Mouse (Mus musculus): ENCODE data around the gene Mrpl20. TPM values are rescaled to one million over a fixed set of nuclear protein-coding genes. Genes with fewer than 3 reads are reported as not detected.
A peak's percentile ranks its signal among the peaks of the same experiment; 100 is the strongest.

Mrpl20 gene
- 126 and 163 TPM in 2 replicates for total RNA-seq (2021)
- long read RNA-seq, transcript Mrpl20-201 (4 exons, 764 nt) = major isoform, 76 of 83 reads
- long read RNA-seq, partial matches to known transcripts = 4 of 83 reads
- long read RNA-seq, other reads (novel, unspliced or antisense) = 2 of 83 reads

- DNase-seq = no peak
Observed at GRCm38 (mm10) chr4:155802741-155803339, at the start of gene Mrpl20. TSS of gene Mrpl20 (plus strand) at chr4:155802878.

DNA sequence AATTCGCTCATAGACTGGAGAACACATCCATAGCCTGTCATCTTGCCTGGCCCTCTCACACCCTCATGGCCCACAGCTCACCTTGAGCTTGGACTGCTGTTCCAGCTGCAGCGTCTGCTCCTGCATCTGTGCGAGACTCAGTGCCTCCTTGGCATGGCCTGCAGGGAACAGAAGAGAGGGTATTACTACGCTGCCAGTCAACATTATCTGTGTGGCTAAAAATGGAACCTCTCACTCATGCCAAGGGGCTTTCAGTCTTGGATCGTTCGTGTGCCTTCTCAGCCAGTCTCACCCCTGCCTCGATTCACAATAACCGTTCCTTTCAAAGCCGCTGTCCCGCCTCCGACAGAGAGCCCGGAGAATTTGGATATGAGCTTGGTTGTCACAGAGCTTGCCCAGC, 45.7 kb upstream of the Mrpl20 start:
- no peak for DNase-seq

- no peak for DNase-seq
Observed at GRCm38 (mm10) chr4:155759862-155760612, 42.6 kb upstream of the Mrpl20 start.

DNA sequence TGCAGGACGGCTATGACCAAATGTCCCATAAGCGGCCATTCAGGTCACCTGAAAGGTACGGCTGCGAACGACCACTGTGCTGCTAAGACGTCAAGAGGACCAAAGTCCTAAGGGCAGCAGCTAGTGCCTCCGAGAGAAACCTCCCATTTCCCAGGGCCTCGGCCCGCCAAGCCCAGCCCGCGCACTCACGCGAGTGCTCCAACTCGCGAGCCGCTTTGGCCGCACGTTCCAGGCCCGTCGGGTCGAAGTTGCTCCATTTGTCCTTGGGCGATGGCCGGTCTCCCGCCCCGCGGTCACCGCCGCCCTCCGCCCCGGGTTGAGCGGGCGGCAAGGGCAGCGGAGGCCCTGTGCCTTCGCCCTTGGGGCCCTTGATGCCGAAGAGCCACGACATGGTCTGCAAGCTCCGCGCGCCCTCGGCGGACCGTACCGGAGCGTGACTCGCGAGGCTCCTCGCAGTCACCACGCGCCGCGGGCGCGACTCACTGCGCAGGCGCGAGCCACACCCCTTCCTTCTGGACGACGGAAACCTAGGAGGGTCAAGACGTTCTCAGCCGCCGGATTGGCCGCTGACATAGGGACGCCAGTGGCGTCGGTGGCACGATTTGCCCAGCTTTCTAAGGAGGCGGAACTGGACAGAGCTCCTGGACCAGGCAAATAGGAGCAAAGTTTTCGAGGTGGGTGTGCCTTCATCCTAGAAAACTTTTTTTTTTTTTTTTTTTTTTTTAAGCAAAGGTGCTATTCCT, 41.9 kb upstream of the Mrpl20 start, which contains the start of gene Atad3a:
TSS of gene Atad3a (minus strand) at position 481 of the 743 bp plus-strand sequence.
- peak; percentile 96 for DNase-seq

GRCm38 (mm10) chr4:155761356-155762099, 41.1 kb upstream of the Mrpl20 start:
- DNase-seq = no peak

GRCm38 (mm10) chr4:155762357-155762756, 40.3 kb upstream of the Mrpl20 start:
- no peak for DNase-seq

- no peak for DNase-seq
Observed at GRCm38 (mm10) chr4:155769496-155769879, 33.2 kb upstream of the Mrpl20 start.

DNA sequence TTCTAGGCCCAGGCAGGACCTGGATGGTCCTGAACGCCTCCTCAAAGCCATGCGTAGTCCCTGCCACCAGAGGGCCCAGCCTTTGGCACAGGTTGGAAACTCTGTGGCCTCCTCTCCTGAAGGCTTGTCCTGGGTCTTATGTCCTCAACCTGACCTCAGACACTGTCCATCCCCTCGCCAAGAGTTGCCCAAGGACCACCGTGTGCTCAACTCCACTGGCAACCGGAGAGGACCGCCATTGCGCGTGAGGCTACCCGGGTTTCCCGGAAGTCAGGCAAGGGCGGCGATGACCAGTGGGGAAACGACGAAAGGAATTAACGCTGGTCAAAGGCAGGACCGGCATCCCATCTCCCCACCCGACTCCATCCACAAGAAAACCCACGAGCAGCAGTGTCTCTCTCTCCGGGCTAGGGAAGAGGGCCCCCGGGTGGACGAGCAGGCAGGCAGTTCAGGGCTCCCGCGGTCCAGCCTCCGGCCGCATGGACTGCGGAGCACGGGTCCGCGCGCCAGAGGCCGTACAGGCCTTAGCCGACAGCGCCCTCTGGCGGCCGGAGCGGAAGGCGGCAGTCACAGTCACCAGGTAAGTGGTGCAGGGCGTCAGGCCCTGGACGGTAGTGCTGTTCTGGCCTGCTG, 32.7 kb upstream of the Mrpl20 start:
- DNase-seq = peak; percentile 93

- no peak for DNase-seq
Observed at GRCm38 (mm10) chr4:155770626-155771025, 32.1 kb upstream of the Mrpl20 start.

- DNase-seq = no peak
Observed at GRCm38 (mm10) chr4:155771706-155772105, 31.0 kb upstream of the Mrpl20 start.

- DNase-seq = no peak
Observed at GRCm38 (mm10) chr4:155772786-155773185, 29.9 kb upstream of the Mrpl20 start.

DNA sequence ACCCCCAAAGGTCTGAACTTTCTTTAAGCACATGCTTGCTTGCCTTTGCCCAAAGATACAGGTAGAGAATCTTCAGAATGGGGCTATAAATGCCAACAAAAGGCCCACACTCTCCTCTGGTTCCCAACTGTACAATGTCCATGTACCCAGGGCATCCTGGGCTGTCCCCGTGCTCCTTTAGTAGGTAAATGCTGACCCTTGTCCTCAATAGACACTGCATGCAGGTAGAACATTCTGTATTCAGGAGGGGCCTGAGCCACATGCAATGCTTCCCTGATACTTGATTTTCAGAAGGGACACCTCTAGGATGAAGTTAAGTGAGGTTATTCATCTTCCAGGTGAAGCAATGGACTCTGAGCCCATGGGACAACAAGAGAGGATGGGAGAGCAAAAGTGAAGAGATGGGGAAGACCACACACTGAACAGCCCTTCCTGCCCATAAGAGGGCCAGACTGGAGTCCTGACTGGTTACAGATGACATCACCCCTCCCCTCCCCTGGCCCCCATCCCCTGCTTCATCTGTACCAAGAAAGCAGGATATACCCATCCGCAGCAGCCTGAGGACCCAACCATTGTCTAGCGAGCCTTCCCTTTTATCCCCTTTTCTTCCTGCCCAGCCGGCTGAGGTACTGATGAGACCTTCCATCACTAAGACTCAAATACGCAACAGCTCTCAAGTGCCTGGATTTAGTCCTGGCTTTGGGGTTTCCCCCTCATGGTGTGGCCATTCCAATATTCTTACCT, 29.2 kb upstream of the Mrpl20 start:
- no peak for DNase-seq

DNA sequence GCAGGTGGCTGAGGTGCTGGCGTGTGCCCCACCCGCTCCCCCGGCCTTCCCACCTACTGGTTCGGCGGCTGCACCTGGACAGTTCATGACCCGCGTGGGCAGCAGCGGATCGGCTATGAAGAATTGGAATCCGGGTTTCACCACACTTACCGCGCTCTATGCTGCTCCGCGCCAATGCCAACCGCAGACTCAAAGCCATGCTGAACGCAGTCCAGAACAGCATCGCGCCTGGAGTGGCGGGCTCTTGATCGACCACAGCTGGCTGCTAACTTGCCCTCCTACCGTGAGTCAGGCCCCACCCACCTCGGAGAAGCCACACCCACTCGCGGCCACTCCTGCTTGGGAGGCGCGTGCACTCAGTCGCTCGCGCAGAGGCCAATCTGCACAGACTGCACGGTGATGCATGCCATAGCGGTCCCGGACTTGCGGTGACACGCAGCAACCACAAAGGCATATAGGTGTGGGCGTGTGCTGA, 28.4 kb upstream of the Mrpl20 start, which contains the start of gene Vwa1:
TSS of gene Vwa1 (minus strand) at position 419 of the 475 bp plus-strand sequence.
- peak; percentile 91 for DNase-seq

DNA sequence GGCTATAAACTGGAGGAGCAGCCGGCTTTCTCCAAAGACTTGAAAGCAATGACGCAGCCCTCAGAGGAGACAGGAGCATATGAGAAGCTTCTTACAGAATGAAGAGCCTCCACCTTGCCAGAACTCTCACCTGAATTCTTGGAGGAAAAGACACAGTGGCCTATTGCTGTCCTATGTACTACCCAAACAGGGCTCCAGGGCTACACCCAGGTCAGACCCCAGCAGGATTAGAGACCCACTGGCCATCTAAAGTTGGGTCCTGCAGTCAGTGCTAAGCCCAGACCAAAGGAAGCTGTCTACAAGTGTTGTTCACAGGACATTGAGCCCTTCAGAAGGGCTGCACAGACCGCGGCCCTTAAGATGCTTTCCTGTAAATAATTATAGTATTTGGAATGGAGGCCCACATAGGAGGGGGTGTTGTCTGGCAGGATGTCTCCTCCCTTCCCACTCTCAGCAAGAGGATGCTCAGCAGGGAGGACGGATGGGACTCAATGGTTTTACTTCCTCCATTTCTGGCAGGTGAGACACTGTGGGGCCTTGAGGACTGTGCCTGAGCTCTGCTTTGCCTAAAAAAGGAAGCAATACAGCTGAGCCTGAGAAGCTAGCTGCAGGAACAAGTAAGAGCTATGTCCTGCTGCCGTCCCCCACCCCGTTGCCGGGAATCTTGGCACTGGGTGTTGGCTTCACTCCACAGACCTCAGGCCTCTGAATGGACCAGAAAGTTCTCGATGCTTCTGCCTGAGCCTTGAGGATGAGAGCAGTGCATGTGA, 27.5 kb upstream of the Mrpl20 start:
- DNase-seq = peak; percentile 41

DNA sequence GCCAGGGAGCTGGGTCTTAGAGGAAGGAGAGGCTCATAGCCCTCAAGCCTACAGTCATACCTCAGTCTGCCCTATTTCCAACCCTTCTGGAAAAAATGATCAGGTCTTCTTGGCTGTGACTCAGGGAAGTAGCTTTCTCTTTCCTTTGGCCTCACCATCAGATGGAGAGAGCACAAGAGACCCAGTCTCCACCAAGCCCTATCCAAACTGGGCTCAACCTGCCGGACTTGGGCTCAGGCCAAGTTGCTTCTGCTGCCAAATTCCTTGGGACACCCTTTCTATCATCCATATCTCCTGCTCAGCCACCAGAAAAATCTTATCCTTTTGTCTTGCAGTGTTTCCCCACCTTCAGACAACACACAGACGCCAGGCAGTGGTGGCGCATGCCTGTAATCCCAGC, 26.8 kb upstream of the Mrpl20 start:
- DNase-seq = peak; percentile 54

DNA sequence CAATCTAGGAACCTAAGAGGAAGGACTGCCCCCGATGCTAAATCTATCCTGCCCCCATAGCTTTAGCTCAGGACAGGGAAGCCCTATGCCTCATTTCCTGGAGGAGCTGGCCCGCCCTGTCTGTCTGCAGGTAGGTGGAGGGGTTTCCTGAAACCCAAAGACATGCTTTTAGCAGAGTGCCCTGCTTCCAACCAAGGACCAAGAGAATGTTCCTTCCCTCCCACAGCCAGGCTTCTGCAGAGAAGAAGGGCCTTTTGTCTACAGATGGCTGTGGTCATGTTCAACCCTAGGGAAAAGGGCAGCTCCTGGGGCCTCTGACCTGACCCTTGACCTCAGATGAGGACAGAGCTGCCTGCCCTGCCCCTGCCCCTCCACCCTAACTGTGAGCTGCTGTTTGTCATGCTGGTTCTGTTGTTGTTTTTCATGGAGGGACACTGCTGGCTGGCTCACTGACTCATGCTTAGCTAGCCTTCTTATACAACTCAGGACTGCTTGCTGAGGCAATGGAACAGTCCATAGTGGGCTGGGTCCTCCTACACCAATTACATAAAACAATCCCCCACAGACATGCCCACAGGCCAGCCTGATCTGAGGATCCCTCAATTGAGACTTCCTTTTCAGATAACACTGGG, 25.9 kb upstream of the Mrpl20 start:
- no peak for DNase-seq

- peak; percentile 45 for DNase-seq
Observed at GRCm38 (mm10) chr4:155777816-155778215, 24.9 kb upstream of the Mrpl20 start.

GRCm38 (mm10) chr4:155779498-155779897, 23.2 kb upstream of the Mrpl20 start:
- no peak for DNase-seq

DNA sequence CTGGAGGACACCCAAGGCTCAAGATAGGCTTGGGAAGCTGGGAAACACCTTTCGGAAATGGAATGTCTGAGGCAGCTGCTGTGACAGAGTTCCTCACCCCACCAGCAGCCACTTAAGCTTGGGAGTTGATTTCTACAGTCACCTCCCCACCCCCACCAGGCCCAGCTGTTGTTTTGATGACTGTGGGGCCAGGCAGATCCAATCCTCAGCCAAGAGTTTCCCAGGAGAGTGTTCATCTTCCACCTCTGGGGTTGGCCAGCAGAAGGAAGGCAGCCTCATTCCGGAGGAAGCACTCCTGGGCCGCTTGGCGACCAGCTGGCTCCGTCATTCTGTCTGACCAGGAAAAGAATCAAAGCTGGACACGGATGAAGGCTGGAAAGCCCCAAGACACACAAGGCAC, 21.8 kb upstream of the Mrpl20 start:
- DNase-seq = peak; percentile 37
